Mouse (Mus musculus) monocyte, adult 2 months (primary cell): ENCODE results near the gene Cox7c.
"Not testable (repeated sequence)": the region's sequence is repeated elsewhere in the genome, so short reads cannot be mapped to it uniquely, and the experiment has no call there.

ENCODE experiments used
- DNase-seq, 2 experiments: peaks; one replicate each; pipeline ENCODE4 v3.0.0; 2022; ENCODE audit warnings: low spot score in 2 of 2, low read depth in 1 of 2

The Cox7c gene

DNA sequence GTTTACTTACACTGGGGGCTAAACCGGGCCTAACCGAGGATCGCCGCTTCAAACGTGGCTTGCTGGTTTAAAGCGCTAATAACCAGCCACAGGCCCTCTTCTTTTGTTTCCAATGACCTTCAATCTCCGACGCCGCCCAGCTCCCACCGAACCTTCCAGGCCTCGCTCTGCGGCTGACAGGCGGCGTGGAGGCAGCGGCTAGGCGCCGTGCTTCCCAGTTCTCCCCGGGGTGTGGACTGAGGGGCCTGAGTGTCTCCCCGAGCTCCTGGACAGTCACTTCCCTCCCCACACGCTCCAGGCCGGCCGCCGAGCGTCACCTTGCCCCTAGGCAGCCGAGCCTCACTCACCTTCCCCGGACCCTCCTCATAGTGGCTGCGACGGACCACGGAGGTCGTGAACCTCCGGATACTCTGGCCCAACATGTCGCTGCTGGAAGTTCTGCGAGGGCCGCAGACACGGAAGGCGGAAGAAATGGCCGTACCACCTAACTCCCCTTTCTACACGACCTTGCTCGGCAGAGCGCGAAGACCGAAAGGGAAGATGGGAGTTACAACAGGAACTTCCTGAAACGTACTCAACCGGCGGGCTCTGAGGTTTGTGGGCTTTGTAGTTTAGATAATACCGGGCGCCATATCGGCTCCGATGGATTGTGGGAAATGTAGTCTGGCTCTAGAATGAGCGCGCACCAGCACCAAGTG, at the start of gene Cox7c:
TSS of gene Cox7c (minus strand) at position 651 of the 698 bp plus-strand sequence.
- peak; percentile 58 to 63 for DNase-seq

DNA sequence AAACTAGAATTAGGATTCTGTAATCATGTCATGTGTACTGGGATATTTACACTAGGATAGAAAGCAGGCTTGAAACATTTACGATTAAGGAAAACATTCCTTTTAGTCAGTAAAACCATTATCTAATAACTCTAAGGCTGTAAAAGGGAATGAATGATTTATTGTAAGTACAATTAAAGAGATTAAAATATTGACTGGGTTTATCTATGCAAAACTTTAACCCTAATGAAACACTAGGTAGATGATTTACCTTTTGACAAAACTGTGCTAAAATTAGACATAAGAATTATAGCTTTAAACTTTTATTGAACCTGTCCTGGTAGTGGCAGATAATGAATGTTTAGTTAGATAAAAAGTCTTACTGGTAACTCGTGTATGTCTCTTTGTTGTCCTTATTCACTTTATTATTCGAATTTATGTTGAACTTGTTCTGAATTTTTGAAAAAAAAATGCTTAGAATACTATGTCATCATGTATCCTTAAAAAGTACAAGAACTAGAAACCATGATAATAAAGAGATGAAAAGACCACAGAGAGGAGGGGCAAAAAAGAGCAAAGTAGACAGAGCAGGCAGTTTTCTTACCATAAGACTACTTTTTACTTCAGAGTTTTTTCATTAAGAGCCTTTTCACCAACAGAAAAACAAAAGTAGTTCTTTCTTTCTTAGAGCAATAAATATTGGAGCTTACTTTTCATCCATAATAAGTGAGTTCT, 21.5 kb upstream of the Cox7c start:
- no peak for DNase-seq

DNA sequence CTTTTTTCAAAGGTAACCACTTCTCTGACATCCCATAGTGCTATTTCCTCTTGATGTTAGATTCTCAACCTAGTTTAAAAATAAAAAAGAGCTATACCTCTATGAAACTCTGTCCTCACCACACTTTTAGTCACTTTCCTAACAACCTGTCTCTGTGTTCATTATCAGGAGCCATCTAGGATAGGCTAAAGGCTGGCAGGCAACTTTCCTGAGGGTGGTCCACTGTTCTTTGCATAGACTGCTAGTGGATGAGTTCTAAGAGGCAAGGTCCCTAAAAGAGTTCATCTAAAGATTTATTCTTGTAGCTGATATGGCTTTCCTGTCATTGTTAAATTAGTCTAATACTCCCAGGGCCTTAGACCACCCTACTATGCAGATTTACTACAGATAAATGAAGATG, 20.8 kb upstream of the Cox7c start:
- no peak for DNase-seq

DNA sequence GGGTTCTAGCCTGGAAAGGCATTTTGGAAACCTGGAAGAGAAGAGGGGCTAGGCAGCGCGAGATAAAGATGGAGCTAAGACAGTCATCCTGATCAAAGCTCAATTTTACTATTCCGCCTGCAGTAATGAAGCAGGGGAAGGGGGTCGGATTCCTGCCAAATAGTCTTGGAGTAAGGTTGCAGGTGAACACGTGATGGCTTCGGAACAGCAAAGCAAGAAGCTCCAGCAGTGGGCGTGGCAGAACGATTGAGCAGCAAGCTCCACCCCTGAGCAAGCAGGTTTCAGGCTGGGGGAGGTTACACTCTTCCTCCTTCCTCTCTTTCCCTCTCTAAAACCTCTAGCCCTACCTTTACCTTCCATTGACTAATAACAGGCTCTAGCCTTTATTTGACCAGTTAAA, 7.4 kb upstream of the Cox7c start:
- DNase-seq, result not testable (repeated sequence)

DNA sequence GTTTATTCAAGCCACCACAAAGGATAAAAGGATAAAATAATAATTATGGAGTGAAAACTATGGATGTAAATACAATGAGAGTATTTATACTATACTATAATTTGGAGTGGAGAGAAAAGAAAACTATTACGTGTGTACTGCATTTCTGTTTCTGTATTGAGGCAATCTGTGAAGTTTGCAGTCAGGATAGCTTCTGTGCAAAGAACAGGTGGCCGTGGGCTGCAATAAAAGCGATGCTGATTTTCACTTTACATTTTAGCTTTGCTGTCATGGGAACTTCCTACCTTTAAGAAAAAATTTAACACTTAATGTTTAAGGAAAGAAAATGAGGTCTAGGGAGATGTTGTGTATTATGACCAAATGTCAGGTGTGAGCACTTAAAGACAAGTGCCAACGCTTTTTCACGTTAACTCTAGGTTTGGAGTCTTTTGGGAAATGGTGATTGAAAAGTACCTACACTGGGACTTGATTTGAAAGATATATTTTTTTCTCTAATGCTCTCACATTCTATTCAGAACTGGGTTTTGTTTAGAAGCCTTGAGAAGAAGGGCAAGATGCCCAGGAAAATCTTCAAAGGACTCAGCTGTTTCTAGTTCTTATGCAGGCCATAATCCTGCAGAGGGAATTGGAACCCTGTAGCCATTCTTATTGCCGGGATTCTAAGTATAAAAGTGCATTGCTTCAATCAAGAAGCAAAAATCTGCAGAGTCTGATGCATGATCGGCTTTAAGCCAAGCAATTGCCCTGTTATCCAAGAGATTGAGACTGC, 41.6 kb downstream of the Cox7c start:
- DNase-seq, result no peak
